Comparison of ENCODE assay signal across 19 mouse cellular contexts in genomic region chr7:80702510-80702909, GRCm38 (mm10). TPM values are rescaled to one million over a fixed set of nuclear protein-coding genes. Genes with fewer than 3 reads are reported as not detected.
DNase-seq lines count a peak whose midpoint lies in the region; ATAC-seq and TF ChIP-seq lines count a peak whose summit lies in the region.
"Had no signal": no experiment of that assay in that cellular context is flagged by ENCODE, and none has a peak within 500 bp of the region (broad histone marks: within the 10 kb centered on the region; RNA-seq: fewer than 3 reads in every experiment).

No protein-coding gene starts in this region.

- no peak overlapping the region for H3K4me3 ChIP-seq in lung, postnatal 0 days (ENCODE audit: low read depth, low read length)
- H3K4me3 ChIP-seq in liver, embryonic 13.5 days (replicated peaks), result no peak overlapping the region
- no peak overlapping the region for H3K4me3 ChIP-seq in stomach, postnatal 0 days (ENCODE audit: low read depth, low read length)
- no peak overlapping the region for H3K4me3 ChIP-seq in kidney, embryonic 15.5 days (replicated peaks)
- H3K4me3 ChIP-seq: forebrain, embryonic 13.5 days; midbrain, embryonic 13.5 days had no signal

- no peaks in the 10 kb centered on the region for H3K36me3 ChIP-seq in lung, postnatal 0 days (ENCODE audit: insufficient read depth, low read length)
- no peaks in the 10 kb centered on the region for H3K36me3 ChIP-seq in liver, embryonic 13.5 days
- no peaks in the 10 kb centered on the region for H3K36me3 ChIP-seq in stomach, postnatal 0 days (ENCODE audit: control insufficient read depth, insufficient read depth, low read length)
- no peaks in the 10 kb centered on the region for H3K36me3 ChIP-seq in kidney, embryonic 15.5 days

- 57% methylated on average over 6 of the region's 6 CpGs for WGBS in lung, postnatal 0 days
- WGBS in liver, embryonic 13.5 days (ENCODE audit: insufficient replicate concordance), result 29% methylated on average over 6 of the region's 6 CpGs
- 67% methylated on average over 6 of the region's 6 CpGs for WGBS in stomach, postnatal 0 days
- 74% methylated on average over 6 of the region's 6 CpGs for WGBS in kidney, embryonic 15.5 days

- no peak overlapping the region for H3K4me2 ChIP-seq in lung, postnatal 0 days (replicated peaks; ENCODE audit: low read depth, low read length)
- H3K4me2 ChIP-seq in liver, embryonic 13.5 days, result 0 out of 2 replicates have a peak overlapping the region, but pooled peaks have one; percentile 2
- no peak overlapping the region for H3K4me2 ChIP-seq in stomach, postnatal 0 days (replicated peaks; ENCODE audit: low read depth)
- H3K4me2 ChIP-seq in kidney, embryonic 15.5 days, result no peak overlapping the region
- H3K4me2 ChIP-seq: forebrain, embryonic 13.5 days; hindbrain, embryonic 14.5 days; midbrain, embryonic 13.5 days had no signal

- no peak for DNase-seq in lung, postnatal 0 days (ENCODE audit: low spot score)
- DNase-seq in lung, postnatal 14 days, result no peak
- peak; percentile 44 for DNase-seq in c-Kit-positive CD71-negative TER-119-negative erythroid progenitor cells, embryonic 14.5 days (ENCODE audit: low read depth)
- DNase-seq in liver, embryonic 13.5 days, result peak; percentile 50
- no peak for DNase-seq in stomach, postnatal 0 days (ENCODE audit: low spot score)
- no peak for DNase-seq in urinary bladder, postnatal 10 days (ENCODE audit: low spot score)
- DNase-seq in right cerebral cortex, postnatal 14 days, result no peak
- DNase-seq: cerebellum, adult 9-10 months; heart, adult 18-20 months; kidney, postnatal 10 days; lung, postnatal 4 days; right cerebral cortex, postnatal 25 days; thymus, postnatal 25 days had no signal

- no peak for TF ChIP-seq EP300 in lung, postnatal 0 days (IDR thresholded peaks at IDR 0.05)
- TF ChIP-seq EP300 in stomach, postnatal 0 days (optimal IDR thresholded peaks at IDR 0.05), result no peak

- H3K9me3 ChIP-seq in lung, postnatal 0 days (ENCODE audit: low read length), result no peaks in the 10 kb centered on the region
- no peaks in the 10 kb centered on the region for H3K9me3 ChIP-seq in liver, embryonic 13.5 days (replicated peaks)
- no peaks in the 10 kb centered on the region for H3K9me3 ChIP-seq in stomach, postnatal 0 days (ENCODE audit: control insufficient read depth, low read length)
- H3K9me3 ChIP-seq in kidney, embryonic 15.5 days (replicated peaks), result no peaks in the 10 kb centered on the region
- H3K9me3 ChIP-seq: forebrain, embryonic 13.5 days; midbrain, embryonic 13.5 days had no signal

- peak; percentile 15; the same call in 1 of the 2 replicates for TF ChIP-seq CTCF in lung, postnatal 0 days (IDR thresholded peaks at IDR 0.05)
- TF ChIP-seq CTCF in stomach, postnatal 0 days (IDR thresholded peaks at IDR 0.05; ENCODE audit: low read depth), result peak; percentile 10; the same call in 1 of the 2 replicates

- no peaks in the 10 kb centered on the region for H3K4me1 ChIP-seq in lung, postnatal 0 days (ENCODE audit: insufficient read depth, low read depth, low read length)
- H3K4me1 ChIP-seq in liver, embryonic 13.5 days (replicated peaks), result peaks cover 33% of the 10 kb centered on the region
- H3K4me1 ChIP-seq in stomach, postnatal 0 days (replicated peaks; ENCODE audit: control insufficient read depth, insufficient read depth), result no peaks in the 10 kb centered on the region
- 0 out of 2 replicates have a peak, but pooled peaks cover 1% of the 10 kb centered on the region for H3K4me1 ChIP-seq in kidney, embryonic 15.5 days
- H3K4me1 ChIP-seq: forebrain, embryonic 13.5 days; midbrain, embryonic 13.5 days had no signal

- no peak overlapping the region for H3K9ac ChIP-seq in lung, postnatal 0 days (replicated peaks; ENCODE audit: low read depth)
- H3K9ac ChIP-seq in liver, embryonic 13.5 days, result no peak overlapping the region
- no peak overlapping the region for H3K9ac ChIP-seq in stomach, postnatal 0 days (ENCODE audit: low read length)
- H3K9ac ChIP-seq in kidney, embryonic 15.5 days, result no peak overlapping the region
- H3K9ac ChIP-seq: forebrain, embryonic 13.5 days; hindbrain, embryonic 14.5 days; midbrain, embryonic 13.5 days had no signal

- ATAC-seq in lung, postnatal 0 days, result no peak
- peak; percentile 92 for ATAC-seq in liver, embryonic 13.5 days (ENCODE audit: low read depth)
- ATAC-seq in stomach, postnatal 0 days (ENCODE audit: low FRiP score, low TSS enrichment), result peak; percentile 24; the same call in 1 of the 2 replicates
- ATAC-seq in kidney, embryonic 15.5 days (replicated peaks; ENCODE audit: low FRiP score), result no peak
- ATAC-seq: activated CD4-positive, CD25-positive, alpha-beta regulatory T cell, adult 4 months; forebrain, embryonic 13.5 days; intestine, embryonic 16.5 days; midbrain, embryonic 13.5 days had no signal

- H3K27me3 ChIP-seq in lung, postnatal 0 days (replicated peaks; ENCODE audit: insufficient read depth, low read length), result no peaks in the 10 kb centered on the region
- H3K27me3 ChIP-seq in liver, embryonic 13.5 days, result no peaks in the 10 kb centered on the region
- H3K27me3 ChIP-seq in stomach, postnatal 0 days (ENCODE audit: control insufficient read depth, insufficient read depth, low read length), result no peaks in the 10 kb centered on the region
- no peaks in the 10 kb centered on the region for H3K27me3 ChIP-seq in kidney, embryonic 15.5 days
- H3K27me3 ChIP-seq: forebrain, embryonic 13.5 days; midbrain, embryonic 13.5 days had no signal

- no peak overlapping the region for H3K27ac ChIP-seq in lung, postnatal 0 days (ENCODE audit: low read length)
- H3K27ac ChIP-seq in liver, embryonic 13.5 days, result no peak overlapping the region; the same call in 1 of the 2 replicates
- H3K27ac ChIP-seq in stomach, postnatal 0 days (replicated peaks), result no peak overlapping the region
- H3K27ac ChIP-seq in kidney, embryonic 15.5 days, result no peak overlapping the region
- H3K27ac ChIP-seq: forebrain, embryonic 13.5 days; hindbrain, embryonic 14.5 days; midbrain, embryonic 13.5 days had no signal

RNA-seq across cellular contexts. Expression of gene Crtc3, which starts 13.8 kb away (rescaled TPM):
- polyA plus RNA-seq in lung, postnatal 0 days (2015; fragmentation: Nextera tagmentation; extraction: Ambion mirVana), result 19.7 and 20.1 TPM in 2 replicates
- 4.1 and 5.5 TPM in 2 replicates for polyA plus RNA-seq in liver, embryonic 13.5 days (2015; fragmentation: Nextera tagmentation; extraction: Ambion mirVana)
- 8.8 and 10.1 TPM in 2 replicates for polyA plus RNA-seq in stomach, postnatal 0 days (2015; fragmentation: Nextera tagmentation; extraction: Ambion mirVana)
- polyA plus RNA-seq in kidney, embryonic 15.5 days (2015; fragmentation: Nextera tagmentation; extraction: Ambion mirVana), result 20.6 and 21.9 TPM in 2 replicates

Comparison
In these comparisons a context has a peak if more than half of its experiments do, and no peak if none do; other contexts are left out.
1. ATAC-seq: peak in liver, embryonic 13.5 days (single experiment) and stomach, postnatal 0 days (single experiment); none in lung, postnatal 0 days (single experiment) and kidney, embryonic 15.5 days (single experiment).
2. DNase-seq: peak in c-Kit-positive CD71-negative TER-119-negative erythroid progenitor cells, embryonic 14.5 days (single experiment) and liver, embryonic 13.5 days (single experiment); none in lung, postnatal 0 days (single experiment), lung, postnatal 14 days (single experiment), stomach, postnatal 0 days (single experiment), urinary bladder, postnatal 10 days (single experiment) and right cerebral cortex, postnatal 14 days (single experiment).